Mouse (Mus musculus) thymus, adult 2 months (tissue): ENCODE results near the gene Ifna12. TPM values are rescaled to one million over a fixed set of nuclear protein-coding genes. Genes with fewer than 3 reads are reported as not detected.

Experiments
- DNase-seq: peaks from one replicate; pipeline ENCODE4 v3.0.0; 2021
- H3K27ac ChIP-seq: fragments of 200-500 bp; 2 replicates; pipeline ENCODE4 v1.5.1; 2012; ENCODE audit warnings: low read length, control low read depth; ENCODE audit not compliant: control insufficient read depth, insufficient read depth
- H3K27me3 ChIP-seq: fragments of 200-500 bp; 2 replicates; pipeline ENCODE4 v1.6.1; 2012; ENCODE audit warnings: mild to moderate bottlenecking, low read length, moderate library complexity, mixed read lengths; ENCODE audit not compliant: control insufficient read depth, insufficient read depth
- H3K36me3 ChIP-seq: fragments of 200-500 bp; 2 replicates; pipeline ENCODE4 v1.6.1; 2012; ENCODE audit warnings: mild to moderate bottlenecking, low read length, moderate library complexity; ENCODE audit not compliant: control insufficient read depth, insufficient read depth
- H3K4me1 ChIP-seq: fragments of 200-500 bp; replicated peaks from 2 replicates; pipeline ENCODE4 v1.6.1; 2012; ENCODE audit warnings: low read length; ENCODE audit not compliant: control insufficient read depth, insufficient read depth
- H3K4me3 ChIP-seq: fragments of 200-500 bp; 2 replicates; pipeline ENCODE4 v1.5.1; 2012; ENCODE audit warnings: mild to moderate bottlenecking, low read length, control low read depth, moderate library complexity; ENCODE audit not compliant: control insufficient read depth, insufficient read depth
- CTCF ChIP-seq: fragments of 200-500 bp; IDR thresholded peaks from 2 replicates; pipeline ENCODE4 v1.5.1; 2012; ENCODE audit warnings: mild to moderate bottlenecking, control low read depth, low read length, moderate library complexity, borderline replicate concordance; ENCODE audit not compliant: control insufficient read depth, poor library complexity, insufficient read depth; ENCODE audit errors: extremely low read depth
- POLR2A ChIP-seq: fragments of 200-500 bp; IDR thresholded peaks from 2 replicates; pipeline ENCODE4 v1.6.1; 2012; ENCODE audit warnings: mild to moderate bottlenecking, low read length, control low read depth, moderate library complexity; ENCODE audit not compliant: control insufficient read depth, poor library complexity, insufficient read depth; ENCODE audit errors: extremely low read depth
- WGBS: fragments of 180-500 bp; shearing (Covaris S2); methylation state at CpG from one replicate; pipeline ENCODE4 v1.1.7; 2018; 5-methylcytosine and 5-hydroxymethylcytosine counted together
- polyA plus RNA-seq: library from polyadenylated mRNA; depleted of rRNA; stranded (reverse); fragments of >200 nt; gene quantifications from 2 replicates; pipeline ENCODE4 v1.2.3, GENCODE M21; 2012; rRNA removed

Ifna12 gene
- not detected in 2 replicates for polyA plus RNA-seq

DNA sequence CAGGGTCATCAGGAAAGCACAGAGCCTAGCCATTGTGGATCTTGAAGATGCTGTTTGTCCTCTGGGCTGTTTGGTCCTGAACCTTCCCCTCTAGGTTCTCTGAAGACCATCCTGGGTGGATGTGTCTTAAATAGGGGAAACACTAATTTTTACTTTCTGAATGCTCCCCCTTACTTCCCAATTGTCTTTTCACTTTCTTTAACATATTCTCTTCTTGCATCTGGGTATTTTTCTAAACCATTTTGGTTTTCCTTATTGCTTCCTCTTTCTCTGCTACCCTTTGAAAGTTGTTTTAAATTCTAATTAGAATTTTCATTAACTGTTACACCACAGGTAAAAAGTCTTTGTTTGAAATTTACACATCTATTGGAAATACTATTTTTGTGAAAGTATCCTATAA is at the start of gene Ifna12:
Gene Ifna12 (minus strand): TSS at position 101 of the 400 bp plus-strand sequence.
- TF ChIP-seq POLR2A (no peak), CTCF (no peak)
- no peaks in the 10 kb centered on the region for H3K36me3 ChIP-seq
- no peak for DNase-seq
- no peak within 1 kb of the TSS for H3K4me3 ChIP-seq
- H3K27ac ChIP-seq, result no peak within 1 kb of the TSS
- no peaks in the 10 kb centered on the region for H3K27me3 ChIP-seq
- H3K4me1 ChIP-seq, result no peaks in the 10 kb centered on the region

DNA sequence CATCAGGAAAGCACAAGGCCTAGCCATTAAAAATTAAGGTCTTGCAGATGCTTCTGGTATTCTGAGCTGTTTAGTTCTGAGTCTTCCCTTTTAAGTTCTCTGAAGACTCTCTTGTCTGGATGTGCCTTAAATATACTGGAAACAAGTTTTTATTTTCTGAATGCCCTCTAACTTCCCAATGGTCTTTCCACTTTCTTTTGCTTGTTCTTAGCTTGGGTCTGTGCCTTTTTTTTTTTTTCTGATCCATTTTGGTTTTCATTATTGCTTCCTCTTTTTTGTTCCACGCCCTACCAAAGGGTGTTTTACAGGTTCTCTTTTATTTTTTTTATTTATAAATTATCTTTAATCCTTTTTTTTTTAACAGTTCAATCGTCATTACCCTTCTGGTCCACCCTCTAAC is 41.2 kb upstream of the Ifna12 start, which contains the start of gene Ifna13:
Gene Ifna13 (minus strand): TSS at position 101 of the 400 bp plus-strand sequence.
- Histone ChIP-seq H3K27ac (no peak within 1 kb of the TSS), H3K27me3 (no peaks in the 10 kb centered on the region), H3K4me3 (no peak within 1 kb of the TSS), H3K4me1 (no peaks in the 10 kb centered on the region), H3K36me3 (no peaks in the 10 kb centered on the region)
- TF ChIP-seq CTCF (no peak), POLR2A (no peak)
- no peak for DNase-seq
- WGBS, result 8% methylated on average over 2 of the region's 2 CpGs

DNA sequence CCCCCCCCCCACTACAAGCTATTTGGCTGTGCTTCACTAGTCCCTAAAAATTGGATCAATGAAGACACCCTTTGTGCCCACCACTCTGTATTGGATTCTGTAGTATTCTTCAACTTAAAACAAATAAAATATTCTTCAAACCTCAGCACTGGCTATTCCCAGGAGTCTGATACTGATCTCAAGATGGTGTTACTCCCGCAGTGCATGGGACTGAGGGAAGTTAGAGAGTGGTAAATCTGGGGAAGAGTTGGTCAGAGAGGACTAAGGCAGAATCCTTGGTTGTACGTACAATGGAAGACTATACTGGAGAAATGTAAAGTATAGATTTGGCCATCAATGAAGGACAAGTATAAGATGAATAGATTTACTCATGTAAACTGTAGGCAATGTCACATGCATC is 39.4 kb upstream of the Ifna12 start:
- Histone ChIP-seq H3K36me3 (no peaks in the 10 kb centered on the region), H3K27ac (no peak overlapping the region), H3K4me1 (no peaks in the 10 kb centered on the region), H3K27me3 (no peaks in the 10 kb centered on the region), H3K4me3 (no peak overlapping the region)
- TF ChIP-seq POLR2A (no peak), CTCF (no peak)
- WGBS, result 57% methylated on average over 2 of the region's 2 CpGs
- no peak for DNase-seq

DNA sequence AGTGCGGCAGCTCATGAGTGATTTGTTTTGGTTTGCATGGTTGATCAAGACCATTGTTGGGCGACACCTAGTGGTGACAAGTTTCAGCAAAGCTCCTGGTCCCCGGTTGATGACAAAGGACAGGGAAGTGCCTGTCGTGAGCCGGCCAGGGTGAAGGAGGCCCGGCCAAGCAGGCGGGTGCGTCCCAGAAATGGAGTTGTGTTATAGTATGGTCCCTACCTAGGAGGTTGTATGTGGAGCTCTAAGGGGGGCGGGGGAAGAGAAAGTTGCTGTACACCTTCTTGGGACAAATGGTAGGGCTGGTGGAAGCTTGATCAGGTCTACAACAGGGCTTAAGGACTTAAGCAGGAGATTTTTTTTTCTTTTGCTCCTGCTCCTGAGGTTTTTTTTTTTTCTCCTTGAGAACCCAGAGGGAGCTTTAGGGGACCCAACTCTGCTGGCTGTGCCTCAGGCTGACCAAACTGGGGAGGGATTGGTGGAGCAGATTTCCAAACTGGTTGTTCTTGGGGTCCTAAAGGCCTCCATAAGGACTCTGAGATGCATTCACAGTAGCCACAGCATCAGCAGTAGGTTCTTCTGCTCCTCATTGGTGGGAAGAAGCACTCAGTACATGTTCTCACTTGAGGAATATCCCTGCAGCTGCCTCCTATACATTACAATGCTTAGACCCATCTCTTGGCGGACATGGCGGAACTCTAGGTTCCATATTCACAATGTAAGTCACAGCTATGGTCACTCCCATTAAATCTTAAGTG is 38.1 kb upstream of the Ifna12 start:
- H3K27ac ChIP-seq, result no peak overlapping the region
- 11% methylated on average over 11 of the region's 11 CpGs for WGBS

DNA sequence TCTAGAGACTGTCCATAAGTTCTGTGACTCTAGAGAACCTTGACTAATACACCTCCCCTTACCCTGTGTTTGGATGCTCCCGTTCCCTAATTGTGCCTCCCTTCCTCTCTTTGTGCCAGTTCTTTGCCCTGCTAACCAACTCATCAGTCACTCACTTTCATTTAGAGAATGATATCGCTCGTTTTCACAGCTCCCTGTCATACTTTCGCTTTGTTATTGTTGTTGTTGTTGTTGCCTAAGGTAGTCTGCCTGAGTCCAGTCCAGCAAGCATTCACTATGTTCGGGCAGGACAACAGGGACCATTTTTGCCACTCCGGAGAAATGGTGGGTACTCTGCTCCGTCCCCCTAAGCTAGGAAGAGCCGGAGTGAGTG is 37.5 kb upstream of the Ifna12 start:
- no peak for DNase-seq
- Histone ChIP-seq H3K4me1 (no peaks in the 10 kb centered on the region), H3K36me3 (no peaks in the 10 kb centered on the region), H3K27ac (no peak overlapping the region), H3K27me3 (no peaks in the 10 kb centered on the region), H3K4me3 (peak overlapping the region; percentile 64)
- 19% methylated on average over 8 of the region's 8 CpGs for WGBS
- TF ChIP-seq POLR2A (no peak), CTCF (no peak)

More for the DNA sequence above, 38.1 kb upstream of the Ifna12 start:
- Histone ChIP-seq H3K36me3 (no peaks in the 10 kb centered on the region), H3K27me3 (no peaks in the 10 kb centered on the region), H3K4me3 (peak overlapping the region; percentile 64), H3K4me1 (no peaks in the 10 kb centered on the region)
- DNase-seq, result peak; percentile 95
- TF ChIP-seq CTCF (peak; percentile 99), POLR2A (no peak)

DNA sequence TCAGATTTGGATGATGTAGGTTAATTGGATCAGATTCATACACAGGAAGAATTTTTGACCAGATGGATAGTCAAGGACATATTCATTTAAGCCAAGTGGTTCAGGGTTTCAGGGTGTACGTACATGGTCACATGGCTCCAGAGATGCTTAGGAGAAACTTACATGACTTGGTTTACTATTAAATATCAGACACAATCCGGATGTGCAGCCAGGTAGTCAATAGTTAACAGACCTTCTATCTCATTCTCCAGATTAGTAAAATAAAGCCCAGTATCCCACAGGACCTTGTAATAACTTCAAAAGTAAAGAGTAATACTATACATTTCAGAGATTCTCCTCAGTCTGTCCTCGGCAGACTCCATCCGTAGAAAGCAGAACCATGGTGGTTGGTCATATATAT is 31.1 kb upstream of the Ifna12 start, which contains the start of gene C87499:
Gene C87499 (minus strand): TSS at position 101 of the 400 bp plus-strand sequence.
- no peaks in the 10 kb centered on the region for H3K4me1 ChIP-seq
- no peak for DNase-seq
- TF ChIP-seq CTCF (no peak), POLR2A (no peak)
- 93% methylated on average over 4 of the region's 4 CpGs for WGBS
- no peak within 1 kb of the TSS for H3K4me3 ChIP-seq
- H3K27ac ChIP-seq, result no peak within 1 kb of the TSS
- H3K27me3 ChIP-seq, result no peaks in the 10 kb centered on the region
- no peaks in the 10 kb centered on the region for H3K36me3 ChIP-seq
